Mouse (Mus musculus): ENCODE data around the gene Dhrs2.

Gene Dhrs2

DNA sequence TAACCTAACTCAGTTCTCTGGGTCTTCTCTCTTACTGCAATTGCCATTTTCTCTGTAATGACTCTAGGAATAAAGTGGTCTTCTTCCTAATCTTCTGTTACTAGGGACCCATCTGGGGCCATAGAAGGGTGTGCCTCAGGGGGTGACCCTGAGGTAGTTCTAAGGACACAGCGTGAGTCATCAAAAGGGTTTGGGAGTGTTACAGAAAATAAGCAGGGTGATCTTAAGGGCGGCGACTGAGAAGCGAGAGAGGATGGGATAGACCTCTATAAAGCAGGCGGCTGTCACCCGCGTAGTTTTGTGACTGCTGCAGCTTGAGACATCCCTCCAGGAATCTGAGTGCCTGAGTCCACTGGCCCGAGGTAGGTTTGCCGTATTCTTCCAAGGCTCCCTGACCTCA, at the start of gene Dhrs2:
Dhrs2 (plus strand) TSS at position 301 of the 400 bp plus-strand sequence.
- 85% methylated on average over 9 of the region's 9 CpGs for WGBS

DNA sequence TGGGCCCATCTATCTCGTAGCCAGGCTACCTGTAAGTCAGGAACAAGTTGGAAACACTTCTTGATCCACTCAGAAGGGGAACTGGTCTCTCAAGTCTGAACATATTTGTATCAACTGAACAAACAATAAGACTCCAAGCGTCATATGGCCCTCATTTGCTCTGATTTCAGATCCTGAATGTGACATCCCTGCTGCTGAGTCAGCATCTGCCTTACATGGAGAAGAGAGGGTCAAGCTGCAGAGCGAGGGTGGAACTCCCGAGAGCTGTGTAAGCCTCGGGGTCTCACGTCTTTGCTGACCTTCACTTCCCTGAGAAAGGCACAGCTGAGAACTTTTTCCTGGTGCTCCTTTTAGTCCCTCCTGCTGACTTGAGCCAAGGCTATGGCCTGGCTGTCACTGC, 47.6 kb upstream of the Dhrs2 start:
- 86% methylated on average over 6 of the region's 6 CpGs for WGBS

DNA sequence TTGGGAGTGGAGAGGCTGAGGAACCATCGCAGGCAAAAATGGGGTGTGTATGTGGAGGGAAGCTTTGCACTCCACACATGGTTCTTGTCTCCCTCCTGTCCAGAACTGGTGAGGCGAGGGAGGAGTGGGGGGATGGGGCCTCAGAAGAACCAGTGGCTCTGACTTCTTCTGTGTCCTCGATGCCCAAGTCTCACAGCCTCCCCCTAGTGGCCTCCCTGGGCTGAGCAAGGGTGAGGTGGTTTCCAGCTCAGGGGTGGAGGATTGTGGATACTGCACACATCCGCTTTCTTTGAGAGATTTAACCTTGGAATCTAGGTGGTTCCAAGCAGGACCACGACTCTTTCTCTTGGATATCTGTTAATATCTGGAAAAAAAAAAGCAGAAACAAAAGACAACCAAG, 44.5 kb upstream of the Dhrs2 start:
- WGBS = 52% methylated on average over 5 of the region's 5 CpGs

DNA sequence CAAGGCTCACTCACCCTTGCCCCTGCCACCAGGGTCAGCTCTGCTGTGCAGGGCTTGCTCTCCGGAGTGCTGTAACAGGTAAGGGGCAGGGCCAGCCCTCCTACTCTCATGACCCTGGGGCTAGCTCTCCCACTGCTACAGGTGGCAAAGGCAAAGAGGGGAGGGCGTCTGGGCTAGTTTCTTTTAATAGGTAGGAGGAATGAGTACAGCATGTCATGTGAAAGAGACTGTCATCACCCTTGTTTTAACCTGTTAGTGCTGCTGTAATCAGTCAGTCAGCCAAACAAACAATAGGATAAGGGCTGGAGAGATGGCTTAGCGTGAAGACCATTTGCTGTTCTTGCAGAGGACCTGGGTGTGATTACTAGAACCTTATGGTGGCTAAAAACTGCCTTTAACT, 40.9 kb upstream of the Dhrs2 start:
- WGBS = 81% methylated on average over 3 of the region's 3 CpGs

DNA sequence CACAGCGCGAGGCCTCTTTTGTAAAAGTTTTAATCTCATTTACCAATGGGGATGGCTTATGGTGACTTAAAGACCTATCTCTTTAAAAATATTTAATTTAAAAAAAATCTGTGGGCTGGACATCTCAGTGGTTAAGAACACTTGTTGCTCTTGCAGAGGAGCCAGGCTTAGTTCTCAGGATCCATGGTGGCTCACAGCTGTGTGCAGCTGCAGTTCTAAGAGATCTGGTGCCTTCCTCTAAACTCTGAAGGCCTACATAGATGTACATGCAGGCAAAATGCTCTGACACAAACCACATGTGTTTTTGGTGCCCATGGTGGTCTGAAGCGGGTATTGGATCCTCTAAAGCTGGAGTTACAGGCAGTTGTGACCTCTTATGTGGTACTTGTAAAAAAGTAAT, 38.6 kb upstream of the Dhrs2 start:
- 94% methylated on average over 3 of the region's 3 CpGs for WGBS

DNA sequence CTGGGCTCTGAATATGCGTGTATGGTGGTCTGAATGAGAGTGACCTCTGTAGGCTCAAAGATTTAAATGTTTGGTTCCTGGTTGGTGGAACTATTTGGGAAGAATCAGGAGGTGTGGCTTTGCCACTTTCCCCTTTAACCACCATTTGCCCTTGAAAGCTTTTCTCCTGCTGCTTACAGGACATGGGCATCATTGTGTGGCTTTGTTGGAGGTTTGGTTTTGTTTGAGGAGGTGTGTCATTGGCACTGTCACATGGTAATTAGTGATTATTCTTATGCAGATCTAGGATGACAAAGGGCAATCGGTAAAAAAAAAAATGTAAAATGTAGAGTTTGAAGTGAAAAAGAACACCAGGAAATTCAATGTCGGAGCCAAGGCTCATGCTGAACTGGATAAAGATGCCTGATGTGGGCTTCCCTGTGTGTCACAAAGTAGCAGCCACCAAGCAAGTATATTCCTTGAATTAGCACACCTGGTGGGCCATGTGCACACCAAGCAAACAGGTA, 37.1 kb upstream of the Dhrs2 start:
- 90% methylated on average over 3 of the region's 3 CpGs for WGBS

DNA sequence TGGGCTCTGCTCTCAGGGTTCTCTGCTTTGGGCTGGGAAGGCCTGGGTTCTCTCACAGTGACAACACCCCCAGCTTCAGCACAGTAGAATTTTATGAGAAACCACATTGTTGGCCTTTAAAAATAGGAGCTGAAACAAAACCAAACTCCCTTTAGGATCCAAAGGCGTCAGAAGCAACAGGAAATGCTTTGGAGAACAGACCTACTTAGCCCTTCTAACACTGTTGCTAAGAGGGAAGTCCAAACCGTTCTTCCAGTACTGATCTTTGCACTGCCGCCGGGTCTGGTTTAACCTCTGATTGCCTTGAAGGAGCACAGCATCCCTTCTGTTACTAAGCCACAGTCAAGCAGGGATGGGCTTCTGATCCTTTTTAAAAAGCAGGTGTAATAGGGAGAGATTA, 33.3 kb upstream of the Dhrs2 start:
- WGBS = 7% methylated on average over 4 of the region's 4 CpGs

DNA sequence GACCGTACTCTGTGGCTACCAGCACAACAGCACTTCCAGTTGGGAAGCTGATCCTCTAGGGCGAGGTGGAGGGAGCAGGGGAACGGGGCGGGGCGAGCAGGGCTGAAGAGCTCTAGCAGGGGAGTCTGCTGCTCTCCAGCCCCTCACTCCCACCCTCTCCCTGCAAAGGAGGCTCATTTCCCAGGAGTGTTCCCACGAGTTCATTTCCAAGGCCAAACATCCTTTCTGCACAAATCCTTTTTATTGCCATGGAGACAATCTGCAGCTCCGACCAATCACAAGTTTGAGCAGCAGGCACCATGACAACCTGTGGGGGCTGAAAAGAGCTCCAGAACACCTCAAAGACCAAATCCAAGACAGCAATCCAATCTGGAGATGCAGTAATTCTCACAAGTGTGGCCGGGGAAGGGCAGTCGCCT, 32.4 kb upstream of the Dhrs2 start:
- WGBS = 20% methylated on average over 9 of the region's 9 CpGs

DNA sequence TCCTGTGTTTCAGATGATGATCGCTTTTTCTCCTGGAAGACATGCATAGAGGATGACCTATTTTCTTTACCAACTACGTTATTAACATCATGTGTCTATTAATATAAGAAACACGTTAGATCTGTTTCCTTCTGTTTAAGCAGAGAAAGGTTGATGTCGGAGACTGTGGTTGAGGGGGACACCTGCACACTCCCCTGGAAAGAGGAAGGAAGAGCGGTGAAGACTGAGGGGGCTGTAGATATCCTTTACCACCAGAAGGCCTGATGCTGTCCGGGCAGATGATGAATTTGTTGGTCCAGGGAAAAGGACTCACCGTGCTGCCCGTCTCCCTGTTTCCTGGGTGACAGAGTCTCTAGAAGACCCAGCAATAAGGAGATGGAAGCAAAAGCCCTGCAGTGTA, 28.5 kb upstream of the Dhrs2 start:
- WGBS = 85% methylated on average over 8 of the region's 8 CpGs

DNA sequence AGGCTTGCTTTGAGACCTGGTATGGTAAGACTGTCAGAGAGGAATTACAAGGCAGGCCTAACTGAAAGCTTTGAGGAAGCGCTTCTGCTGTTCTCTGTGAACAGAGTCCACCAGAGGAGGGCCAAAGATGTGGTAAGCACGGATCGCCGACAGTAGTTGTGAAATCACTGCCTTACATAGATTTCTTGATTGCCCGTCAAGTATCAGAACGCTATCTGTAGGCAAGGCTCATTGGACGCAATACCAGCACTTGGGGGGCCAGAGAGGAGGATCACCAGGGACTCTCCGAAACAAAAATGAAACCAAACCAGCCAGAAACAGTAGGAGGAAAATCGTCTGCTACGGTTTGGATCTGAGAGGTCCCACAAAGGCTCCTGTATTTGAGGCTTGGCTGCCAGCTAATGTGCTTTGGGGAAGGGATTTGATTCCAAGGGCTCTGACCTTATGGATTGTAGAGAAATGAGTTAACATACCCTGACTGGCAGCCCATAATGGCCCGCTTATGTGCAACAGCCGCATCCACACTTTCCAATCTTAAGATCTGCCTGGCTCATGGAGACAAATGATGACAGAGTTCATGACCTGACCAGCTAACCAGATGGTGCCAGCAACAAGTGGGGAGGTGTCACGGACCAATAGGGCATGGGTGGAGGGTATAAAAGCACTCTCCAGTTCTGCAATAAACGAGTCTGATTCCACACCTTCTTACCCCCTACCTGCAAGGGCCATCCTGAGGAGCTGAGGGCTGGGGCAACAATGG, 27.8 kb upstream of the Dhrs2 start:
- 74% methylated on average over 14 of the region's 14 CpGs for WGBS

DNA sequence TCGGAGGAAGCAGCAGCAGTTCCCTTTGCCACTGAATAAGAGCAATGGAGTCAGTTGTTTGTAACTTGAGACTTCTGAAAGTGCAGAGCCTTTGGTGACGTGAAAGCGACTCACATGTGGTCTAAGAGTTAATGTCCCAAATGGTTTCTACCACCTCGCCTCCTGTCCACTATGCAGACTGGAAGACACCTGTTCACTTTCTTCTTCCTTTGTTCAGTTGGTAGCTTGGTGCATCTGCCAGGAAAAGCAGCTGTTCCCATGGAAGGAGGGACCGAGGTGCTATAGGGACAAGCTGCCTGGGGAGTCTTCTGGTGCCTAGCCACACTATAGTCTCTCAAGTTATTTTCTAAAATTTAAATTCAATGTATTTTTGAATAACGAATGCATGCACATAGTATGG, 27.0 kb upstream of the Dhrs2 start:
- 51% methylated on average over 6 of the region's 6 CpGs for WGBS

DNA sequence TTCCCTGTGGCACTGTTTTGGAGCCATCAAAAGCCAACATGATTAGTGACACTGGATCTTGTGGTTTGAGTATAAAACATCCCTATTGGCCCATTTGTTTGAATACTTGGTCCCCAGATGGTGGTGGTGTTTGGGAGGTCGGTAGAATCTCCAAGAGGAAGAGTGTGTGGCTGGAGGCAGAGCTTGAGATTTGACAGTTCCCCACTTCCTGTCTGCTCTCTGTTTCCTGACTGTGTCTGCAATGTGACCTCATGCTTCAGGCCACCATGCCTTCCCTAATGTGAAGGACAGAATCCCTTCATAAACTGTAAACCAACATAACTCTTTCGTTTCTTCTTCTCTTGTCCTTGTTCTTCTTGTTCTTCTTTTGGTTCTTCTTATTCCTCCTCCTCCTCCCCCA, 24.7 kb upstream of the Dhrs2 start:
- WGBS = 54% methylated on average over 2 of the region's 2 CpGs

DNA sequence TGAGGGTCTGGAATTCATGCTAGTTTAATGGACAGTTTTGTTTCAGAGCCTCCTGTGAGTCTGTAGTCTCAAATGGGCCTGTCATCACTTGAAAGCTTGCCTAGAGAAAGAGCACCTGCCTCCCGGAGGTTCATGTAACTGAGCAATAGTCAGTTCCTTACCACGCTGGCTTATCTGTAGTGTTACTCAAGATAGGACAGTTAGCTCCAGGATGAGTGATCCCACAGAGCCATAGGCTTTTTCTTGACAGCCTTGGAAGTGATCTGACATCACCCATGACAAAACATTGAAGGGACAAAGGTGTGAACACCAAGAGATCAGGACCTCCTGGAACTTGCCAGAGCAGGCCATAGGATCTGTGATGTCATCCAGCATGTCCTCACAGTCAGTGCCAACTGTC, 23.6 kb upstream of the Dhrs2 start:
- WGBS = 91% methylated on average over 2 of the region's 2 CpGs

DNA sequence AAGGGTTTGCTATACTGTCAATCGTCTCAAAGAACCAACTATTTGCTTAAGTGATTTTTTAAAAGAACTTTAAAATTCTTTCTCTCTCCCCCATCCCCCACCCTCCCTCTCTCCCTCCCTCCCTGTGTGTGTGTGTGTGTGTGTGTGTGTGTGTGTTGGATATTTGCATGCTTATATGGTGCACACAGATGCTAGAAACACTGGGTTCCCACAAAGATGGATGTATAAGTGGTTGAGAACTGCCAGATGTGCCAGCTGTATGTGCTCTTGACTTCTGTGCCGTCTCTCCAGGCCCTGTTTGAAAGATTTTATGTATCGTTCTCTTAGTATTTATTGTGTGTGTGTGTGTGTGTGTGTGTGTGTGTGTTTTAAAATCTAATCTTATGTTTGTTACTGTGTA, 17.3 kb upstream of the Dhrs2 start:
- 53% methylated on average over 3 of the region's 3 CpGs for WGBS

DNA sequence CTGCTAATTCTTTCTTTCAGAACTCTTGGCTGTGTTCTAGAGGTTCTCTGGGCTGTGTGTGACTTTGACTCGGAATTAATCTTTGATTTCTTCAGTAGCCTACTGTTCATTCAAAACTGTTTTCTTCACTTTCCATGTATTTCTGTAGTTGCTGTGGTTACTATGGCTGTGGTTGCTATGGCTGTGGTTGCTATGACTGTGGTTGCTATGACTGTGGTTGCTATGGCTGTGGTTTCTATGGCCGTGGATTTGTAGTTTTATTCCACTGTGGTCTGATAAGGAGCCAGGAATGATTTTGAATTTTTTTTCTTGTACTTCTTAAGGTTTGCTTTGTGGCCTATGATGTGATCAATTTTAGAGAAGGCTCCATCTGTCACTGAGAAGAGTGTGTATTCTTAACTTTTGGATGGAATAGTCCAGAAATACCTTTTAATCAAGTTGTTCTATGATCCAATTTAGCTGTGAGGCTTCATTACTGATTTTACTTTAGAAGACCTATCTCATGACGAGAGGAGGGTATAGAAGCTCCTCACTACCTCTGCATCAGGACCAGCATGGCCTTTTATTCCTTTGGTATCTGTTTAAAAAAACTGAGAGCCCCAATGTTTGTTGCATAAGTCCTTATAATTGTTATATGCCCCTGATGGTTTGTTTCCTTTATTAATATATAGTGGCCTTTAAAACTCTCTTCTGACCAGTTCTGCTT, 16.6 kb upstream of the Dhrs2 start:
- WGBS = 23% methylated on average over 3 of the region's 3 CpGs

DNA sequence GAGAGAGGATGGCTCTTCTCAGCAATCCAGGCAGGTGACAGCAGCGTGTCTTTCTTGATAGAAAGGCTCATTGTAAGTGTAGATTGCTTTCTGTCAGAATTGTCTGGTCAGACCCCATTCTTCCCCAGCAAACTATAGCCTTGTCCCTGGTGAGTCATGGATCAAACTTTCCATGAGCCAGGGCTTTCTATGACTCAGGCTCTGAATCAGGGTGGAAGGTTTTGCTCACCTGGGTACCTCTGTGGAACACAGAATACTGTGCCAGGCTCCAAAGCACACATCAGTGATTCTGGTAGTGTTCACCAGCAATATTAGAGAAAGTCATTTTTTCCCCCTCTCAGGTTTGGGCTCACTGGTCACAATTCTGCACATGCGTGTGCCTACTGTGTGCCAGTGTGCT, 13.5 kb upstream of the Dhrs2 start:
- 95% methylated on average over 2 of the region's 2 CpGs for WGBS

DNA sequence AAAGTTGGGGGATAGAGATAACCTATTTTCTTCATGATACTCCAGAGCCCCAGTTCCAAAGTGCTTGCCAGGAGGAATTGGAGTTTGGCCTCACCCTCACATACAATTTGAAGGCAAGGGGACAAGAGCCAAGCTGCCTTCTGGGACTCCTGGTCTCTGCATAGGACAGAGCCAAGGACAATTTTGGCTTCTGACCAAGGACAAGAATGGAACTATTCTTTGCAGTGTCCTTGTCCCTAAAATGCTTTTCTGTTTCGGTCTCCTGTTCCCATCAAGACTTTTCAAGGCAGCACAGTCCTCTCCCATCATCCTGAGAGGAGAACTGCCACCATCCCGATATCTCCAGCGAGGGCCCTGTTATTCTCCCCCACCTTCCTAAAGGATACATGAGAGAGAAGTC, 8.2 kb upstream of the Dhrs2 start:
- 63% methylated on average over 3 of the region's 3 CpGs for WGBS

DNA sequence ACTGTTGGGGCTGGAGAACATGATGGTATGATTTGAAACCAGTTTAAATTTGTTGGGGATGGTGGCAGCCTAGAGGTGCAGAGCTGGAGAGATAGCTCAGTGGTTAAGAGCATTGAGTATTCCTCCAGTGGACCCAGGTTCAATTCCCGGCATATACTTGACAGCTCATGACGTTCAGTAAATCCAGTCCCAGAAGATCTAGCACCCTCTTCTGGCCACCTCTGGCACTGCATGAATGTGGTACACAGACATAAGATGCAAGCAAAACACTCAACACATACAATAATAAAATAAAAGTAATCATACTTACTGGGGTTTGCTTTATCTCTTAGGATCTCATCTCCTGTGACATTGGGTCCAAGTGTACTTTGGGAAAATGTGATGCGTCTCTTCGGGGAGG, 7.3 kb upstream of the Dhrs2 start:
- WGBS = 68% methylated on average over 4 of the region's 4 CpGs

DNA sequence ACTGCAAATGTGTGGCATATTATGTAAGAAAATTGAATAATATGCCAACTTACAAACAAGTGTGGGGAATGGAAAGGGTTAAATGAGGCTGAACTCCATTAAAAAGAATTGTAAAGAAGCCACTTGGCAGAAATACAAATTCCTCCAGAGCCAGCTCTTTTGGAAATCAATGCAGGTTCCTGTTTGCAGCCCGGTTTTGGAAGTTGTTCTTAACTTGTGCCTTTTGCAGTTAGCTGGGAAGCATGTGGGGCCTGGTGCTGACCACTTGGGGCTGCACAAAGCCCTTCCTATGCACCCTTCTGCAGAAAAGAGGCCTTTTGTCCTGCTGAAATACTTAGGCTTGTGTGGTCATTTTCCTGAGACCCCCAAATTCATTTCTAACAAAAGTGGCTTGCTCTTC, 1.4 kb downstream of the Dhrs2 start:
- 48% methylated on average over 1 of the region's 1 CpGs for WGBS

DNA sequence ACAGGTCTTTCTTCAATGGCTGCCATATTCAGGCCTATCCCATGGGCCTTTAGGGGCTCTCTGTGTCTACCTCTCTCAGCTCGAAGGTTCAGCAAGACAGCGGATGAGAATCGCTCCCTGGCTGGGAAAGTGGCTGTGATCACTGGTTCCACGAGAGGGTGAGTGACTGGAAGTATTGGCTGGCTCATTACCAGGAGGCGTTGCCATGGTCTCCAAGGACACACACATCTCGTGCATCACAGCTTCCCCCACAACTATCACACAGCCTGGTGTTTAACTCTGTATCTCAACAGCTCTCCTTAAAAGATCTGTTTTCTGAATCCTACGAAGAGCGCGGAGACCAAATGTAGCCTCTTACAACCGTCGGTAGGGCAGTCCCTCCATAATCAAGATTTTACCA, 12.8 kb downstream of the Dhrs2 start:
- 72% methylated on average over 11 of the region's 11 CpGs for WGBS

DNA sequence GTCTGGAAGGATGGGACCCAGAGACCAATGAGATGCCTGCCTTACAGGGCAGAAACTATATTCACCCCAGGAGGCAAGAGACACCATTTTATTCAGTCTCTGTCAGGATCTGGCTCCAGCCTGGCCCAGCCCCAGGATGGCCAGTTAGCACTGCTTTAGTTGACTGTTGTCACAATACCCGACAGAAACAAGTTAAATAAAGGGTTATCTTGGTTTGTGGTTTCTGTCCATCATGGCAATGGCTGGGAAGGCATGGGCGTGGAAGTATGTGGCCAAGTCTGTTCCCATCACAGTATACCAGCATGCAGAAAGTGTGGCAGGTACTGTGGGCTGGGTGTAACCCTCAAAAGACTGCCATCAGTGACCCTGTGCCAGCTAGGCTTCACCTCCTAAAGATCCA, 14.9 kb downstream of the Dhrs2 start:
- 80% methylated on average over 2 of the region's 2 CpGs for WGBS

DNA sequence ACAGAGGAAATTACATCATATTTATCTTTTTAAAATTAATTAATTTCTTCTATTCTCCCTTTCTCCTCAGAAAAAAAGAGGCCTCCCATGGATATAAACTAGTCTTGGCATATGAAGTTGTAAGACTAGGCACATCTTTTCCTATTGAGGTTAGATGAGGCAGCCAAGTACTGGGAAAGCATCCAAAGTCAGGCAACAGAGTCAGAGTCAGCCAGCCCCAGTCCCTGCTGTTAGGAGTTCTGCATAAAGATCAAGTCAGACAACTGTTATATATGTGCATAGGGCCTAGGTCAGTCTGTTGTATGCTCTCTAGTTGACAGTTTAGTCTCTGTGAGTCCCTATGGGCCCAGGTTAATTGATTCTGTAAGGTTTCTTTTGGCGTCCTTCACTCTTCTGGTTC, 20.9 kb downstream of the Dhrs2 start:
- 77% methylated on average over 1 of the region's 1 CpGs for WGBS

DNA sequence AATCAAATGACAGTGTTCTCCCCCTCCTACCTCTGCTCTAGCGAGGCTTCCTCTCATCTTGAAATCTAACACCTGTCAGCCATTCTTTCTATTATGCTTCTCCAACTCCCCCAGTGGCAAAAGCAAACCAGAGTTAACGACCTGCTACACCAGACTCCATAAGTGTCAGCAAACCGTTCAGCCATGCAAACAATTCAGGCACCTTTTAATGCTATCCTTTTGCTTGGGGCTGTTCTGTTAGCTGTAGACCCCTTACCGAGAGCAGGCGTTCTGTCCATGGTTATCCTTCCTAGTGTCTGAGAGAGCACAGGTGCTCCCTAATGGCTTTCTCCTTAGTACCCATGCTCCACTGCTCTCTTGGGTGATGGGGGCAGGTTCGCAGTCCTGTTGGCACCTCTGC, 25.4 kb downstream of the Dhrs2 start:
- WGBS = 54% methylated on average over 6 of the region's 6 CpGs

Data from cerebral cortex, adult 2 months (tissue).